Mouse (Mus musculus) urinary bladder, postnatal 25 days (tissue): ENCODE measurements around the gene Tubg2.
A peak's percentile ranks its signal among the peaks of the same experiment; 100 is the strongest.

Source experiments
- DNase-seq: peaks from one replicate; pipeline ENCODE4 v3.0.0; 2022; ENCODE audit warnings: low spot score

Gene Tubg2

DNA sequence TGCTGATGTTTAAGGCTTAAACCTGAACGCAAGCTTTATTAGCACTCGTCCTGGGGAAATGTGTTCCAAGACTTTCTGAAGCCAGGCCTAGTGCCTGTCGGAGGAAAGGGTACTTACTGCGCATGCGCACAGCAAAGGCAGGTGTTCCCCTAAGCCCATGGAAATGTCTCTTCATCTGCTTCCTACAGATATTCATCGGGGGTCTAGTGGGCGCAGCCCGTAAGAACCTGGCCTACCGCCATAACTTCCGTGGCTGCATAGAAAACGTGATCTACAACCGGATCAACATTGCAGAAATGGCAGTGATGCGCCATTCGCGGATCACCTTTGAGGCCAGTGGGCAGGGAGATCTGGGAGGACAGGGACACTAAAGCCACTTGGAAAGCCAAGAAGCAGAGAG, 23.6 kb downstream of the Tubg2 start:
- DNase-seq, result no peak

DNA sequence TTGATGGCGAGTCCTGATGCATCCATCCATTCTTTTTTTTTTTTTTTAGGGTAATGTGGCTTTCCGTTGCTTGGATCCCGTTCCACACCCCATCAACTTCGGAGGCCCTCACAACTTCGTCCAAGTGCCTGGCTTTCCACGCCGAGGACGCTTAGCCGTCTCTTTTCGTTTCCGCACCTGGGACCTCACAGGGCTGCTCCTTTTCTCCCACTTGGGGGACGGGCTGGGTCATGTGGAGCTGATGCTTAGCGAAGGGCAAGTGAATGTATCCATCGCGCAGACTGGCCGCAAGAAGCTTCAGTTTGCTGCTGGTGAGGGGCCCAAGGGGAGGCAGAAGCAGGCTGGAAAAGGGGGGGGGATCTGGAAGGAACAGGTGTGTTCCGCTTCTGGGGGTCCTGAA, 24.6 kb downstream of the Tubg2 start:
- no peak for DNase-seq

DNA sequence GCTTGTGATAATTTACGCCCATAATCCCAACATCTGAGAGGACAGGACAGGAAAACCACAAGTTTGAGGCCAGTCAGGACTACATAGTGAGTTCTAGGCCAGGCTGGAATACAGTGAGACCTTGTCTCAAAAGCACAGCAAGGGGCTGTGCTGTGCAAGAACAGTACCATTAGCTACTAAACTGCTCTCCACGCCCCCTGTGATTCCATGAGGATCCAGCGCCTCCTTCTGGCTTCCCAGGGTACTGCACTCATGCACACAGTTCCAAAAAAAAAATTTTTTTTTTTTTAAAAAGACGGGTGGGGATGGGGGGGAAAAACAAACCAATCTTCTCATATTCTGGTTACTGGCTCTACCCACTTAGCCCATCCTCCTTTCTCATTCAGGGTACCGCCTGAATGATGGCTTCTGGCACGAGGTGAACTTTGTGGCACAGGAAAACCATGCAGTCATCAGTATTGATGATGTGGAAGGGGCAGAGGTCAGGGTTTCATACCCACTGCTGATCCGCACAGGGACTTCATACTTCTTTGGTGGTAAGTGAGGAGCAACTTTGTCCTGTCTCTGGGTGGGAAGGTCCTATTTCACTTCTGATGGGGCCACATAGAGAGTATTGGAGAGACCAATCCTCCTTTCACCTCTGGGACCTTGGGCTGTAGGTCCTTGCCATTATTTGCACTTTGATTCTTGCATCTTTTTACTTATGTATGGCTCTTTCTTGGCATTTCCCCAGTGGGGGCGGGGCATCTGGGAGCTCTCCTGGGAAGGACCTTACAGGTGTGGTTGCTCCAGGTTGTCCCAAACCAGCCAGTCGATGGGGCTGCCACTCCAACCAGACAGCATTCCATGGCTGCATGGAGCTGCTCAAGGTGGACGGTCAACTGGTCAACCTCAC, 25.4 kb downstream of the Tubg2 start:
- DNase-seq, result peak; percentile 76

DNA sequence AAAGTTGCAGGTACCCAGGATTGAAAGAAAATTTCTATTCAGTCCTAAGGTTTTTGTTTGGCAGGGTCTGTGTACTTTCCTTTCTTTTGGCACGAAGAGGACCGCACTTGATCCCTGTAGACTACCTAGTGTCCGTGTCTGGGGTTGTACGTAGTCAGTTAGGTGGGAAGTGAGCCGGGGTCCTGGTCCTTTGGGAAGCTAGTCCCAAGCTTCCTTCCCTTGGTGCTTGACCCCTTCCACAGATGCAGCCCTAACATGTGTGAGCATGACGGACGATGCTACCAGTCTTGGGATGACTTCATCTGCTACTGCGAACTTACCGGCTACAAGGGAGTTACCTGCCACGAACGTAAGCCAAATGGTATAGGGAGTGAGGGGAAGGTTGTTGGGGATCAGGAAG, 26.3 kb downstream of the Tubg2 start:
- DNase-seq, result no peak

DNA sequence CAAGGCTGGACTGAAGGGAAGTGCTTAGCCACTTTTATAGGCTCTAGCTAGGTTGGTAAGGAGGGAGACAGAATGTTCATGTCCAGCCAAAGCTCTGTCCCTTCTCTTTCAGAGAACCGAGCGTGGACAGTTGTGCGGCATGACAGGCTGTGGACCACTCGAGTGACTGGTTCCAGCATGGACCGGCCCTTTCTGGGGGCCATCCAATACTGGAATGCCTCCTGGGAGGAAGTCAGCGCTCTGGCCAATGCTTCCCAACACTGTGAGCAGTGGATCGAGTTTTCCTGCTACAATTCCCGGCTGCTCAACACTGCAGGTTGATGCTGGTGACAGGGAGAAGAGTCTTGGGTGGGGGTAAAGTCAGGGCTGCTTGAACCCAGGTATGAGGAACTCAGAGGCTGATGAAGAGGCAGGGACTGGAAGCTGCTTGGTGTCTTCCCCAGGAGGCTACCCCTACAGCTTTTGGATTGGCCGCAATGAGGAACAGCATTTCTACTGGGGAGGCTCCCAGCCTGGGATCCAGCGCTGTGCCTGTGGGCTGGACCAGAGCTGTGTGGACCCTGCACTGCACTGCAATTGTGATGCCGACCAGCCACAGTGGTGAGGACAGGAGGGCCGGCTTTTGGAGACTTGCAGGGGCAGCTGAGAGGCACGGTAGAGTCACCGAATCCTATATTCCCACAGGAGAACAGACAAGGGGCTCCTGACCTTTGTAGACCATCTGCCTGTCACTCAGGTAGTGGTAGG, 27.2 kb downstream of the Tubg2 start:
- no peak for DNase-seq

DNA sequence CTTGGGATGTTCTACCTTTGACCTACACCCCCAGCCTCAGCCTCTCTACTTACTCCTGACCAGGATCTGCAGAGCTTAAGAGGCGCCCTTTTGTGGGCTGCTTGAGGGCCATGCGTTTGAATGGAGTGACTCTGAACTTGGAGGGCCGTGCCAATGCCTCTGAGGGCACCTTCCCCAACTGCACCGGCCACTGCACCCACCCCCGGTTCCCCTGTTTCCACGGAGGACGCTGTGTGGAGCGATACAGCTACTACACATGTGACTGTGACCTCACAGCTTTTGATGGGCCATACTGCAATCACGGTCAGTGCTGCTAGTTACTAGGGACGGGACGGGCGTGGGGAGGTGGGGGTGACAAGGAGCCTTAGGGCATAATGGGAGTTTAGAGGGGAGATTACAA, 29.3 kb downstream of the Tubg2 start:
- no peak for DNase-seq

DNA sequence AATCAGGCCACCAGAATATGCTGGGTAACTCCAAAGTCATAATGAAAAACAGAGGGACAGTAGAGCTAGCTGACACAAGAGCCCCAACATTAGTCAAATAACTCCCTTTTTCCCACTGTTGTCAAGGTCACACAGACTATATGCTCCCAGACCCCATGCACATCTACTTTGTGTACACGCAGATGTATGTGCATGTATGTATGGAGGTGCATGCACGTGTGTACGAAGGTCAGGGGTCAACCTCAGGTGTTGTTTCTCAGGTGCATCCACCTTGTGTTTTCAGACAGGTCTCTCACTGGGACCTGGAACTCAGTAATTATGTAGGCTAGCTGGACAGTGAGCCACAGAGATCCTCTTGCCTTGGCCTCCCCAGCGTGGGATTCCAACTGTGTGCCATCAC, 29.7 kb downstream of the Tubg2 start:
- DNase-seq, result no peak

DNA sequence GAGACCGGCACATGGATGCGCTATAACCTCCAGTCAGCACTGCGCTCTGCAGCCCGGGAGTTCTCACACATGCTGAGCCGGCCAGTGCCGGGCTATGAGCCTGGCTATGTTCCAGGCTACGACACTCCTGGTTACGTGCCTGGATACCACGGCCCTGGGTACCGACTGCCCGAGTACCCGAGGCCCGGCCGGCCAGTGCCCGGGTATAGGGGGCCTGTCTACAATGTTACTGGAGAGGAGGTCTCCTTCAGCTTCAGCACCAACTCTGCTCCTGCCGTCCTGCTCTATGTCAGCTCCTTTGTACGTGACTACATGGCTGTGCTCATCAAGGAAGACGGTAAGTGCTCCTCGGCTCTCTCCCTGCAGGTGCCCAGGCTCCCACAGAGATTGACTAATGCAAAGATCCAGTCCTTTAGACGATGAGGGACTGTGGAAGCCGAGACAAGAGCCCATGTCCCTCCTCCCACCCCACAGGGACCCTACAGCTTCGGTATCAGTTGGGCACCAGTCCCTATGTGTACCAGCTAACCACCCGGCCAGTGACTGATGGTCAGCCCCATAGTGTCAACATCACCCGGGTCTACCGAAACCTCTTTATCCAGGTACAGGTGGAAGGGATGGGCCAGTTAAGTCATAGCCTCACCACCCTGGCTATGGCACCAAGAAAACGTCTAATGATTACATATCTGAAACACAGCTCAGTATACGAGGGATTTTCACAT, 31.0 kb downstream of the Tubg2 start:
- DNase-seq, result no peak

DNA sequence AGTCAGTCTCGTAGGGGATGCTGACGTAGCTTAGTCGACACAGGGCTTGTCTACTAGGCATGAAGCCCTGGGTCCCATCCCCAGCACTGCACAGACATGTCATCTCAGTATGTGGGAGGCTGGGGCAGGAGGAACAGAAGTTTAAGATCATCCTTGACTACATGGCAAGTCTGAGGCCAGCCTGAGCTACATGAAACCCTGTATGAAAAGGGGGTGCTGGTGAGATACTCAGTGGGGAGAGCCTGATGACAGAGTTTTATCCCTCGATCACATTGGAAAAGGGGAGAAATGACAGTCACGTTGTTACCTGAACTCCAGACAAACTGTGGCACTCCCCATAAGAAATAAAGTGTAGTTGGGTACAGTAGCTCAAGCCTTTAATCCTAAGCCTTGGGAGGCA, 31.8 kb downstream of the Tubg2 start:
- no peak for DNase-seq

DNA sequence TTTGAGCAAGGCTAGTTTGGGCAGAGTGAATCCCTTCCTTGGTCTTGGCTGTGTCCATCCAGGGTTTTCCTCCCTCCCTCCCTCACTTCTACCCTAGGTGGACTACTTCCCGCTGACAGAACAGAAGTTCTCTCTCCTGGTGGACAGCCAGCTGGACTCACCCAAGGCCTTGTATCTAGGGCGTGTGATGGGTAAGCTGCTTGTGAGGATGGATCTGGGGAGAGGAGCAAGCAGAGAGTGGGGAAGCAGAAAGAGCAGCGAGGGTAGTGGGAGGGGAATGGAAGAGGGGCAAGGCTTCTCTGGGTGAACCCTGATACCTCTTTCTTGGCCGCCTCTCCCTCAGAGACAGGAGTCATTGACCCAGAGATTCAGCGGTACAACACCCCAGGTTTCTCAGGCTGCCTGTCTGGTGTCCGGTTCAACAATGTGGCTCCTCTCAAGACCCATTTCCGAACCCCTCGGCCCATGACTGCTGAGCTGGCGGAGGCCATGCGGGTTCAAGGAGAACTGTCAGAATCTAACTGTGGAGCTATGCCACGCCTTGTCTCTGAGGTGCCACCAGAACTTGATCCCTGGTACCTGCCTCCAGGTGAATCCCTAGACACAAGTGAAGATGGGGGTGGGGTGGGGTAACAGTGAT, 32.6 kb downstream of the Tubg2 start:
- no peak for DNase-seq

DNA sequence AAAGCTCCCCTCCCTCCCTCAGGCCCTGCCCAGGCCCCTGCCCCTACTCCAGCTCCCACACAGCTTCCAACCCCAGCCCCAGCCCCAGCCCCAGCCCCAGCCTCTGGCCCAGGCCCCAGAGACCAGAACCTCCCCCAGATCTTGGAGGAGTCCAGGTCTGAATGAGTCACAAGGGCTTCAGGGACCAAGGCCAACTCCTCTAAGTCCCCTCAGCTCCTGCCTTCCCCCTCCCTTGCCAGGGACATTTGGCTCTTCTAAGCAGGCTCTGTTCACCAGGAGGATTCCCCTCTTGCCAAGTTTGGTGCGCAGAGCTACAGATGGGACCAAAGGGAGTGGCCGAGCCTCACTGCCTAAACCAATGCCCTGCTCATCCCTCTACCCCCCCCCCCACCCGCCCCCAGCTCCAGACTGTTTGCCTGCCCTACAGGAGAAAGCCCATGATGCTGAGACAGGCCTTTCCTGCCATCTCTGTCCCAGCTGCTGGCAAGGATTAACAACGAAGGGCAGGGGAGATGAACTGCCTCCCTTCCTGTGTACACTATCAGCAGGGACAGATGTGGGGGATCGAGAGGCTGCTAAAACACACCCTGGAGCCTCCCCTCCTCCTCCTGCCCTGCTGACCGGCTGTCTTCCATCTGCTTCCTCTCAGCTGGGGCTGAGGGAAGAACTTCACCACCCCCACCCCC, 33.9 kb downstream of the Tubg2 start:
- no peak for DNase-seq

DNA sequence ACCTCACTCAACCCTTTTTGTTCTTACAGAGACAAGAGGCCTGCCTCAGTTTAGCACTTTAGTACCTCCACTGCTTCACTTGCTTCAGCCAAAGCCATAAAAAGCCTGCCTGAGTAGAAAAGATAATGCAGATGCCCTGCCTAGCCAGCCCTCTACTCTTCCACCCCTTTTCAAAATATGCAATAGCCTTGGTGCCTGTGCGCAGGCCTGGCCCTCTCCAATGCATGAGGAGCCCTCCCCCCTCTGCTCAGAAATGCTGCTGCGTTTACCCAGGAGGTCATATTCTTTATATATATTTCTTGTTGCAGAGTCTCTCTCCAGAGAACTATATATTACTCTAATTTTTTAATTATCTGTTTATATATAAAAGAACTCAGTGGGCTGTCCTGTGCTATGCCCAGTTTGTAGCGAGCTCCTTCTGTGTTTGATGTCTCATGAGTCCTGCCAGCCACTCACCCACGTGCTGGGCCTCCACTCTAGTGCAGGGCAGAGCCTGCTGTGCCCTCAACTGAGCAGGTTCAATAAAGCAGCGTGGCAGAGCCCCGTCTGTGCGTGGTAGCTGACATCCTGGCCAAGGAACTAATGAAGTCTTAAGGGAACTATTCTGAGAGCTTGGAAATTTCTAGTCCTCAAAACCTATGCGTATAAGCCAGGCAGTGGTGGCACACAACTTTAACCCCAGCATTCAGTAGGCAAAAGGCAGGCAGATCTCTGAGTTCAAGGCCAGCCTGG, 34.6 kb downstream of the Tubg2 start:
- no peak for DNase-seq

DNA sequence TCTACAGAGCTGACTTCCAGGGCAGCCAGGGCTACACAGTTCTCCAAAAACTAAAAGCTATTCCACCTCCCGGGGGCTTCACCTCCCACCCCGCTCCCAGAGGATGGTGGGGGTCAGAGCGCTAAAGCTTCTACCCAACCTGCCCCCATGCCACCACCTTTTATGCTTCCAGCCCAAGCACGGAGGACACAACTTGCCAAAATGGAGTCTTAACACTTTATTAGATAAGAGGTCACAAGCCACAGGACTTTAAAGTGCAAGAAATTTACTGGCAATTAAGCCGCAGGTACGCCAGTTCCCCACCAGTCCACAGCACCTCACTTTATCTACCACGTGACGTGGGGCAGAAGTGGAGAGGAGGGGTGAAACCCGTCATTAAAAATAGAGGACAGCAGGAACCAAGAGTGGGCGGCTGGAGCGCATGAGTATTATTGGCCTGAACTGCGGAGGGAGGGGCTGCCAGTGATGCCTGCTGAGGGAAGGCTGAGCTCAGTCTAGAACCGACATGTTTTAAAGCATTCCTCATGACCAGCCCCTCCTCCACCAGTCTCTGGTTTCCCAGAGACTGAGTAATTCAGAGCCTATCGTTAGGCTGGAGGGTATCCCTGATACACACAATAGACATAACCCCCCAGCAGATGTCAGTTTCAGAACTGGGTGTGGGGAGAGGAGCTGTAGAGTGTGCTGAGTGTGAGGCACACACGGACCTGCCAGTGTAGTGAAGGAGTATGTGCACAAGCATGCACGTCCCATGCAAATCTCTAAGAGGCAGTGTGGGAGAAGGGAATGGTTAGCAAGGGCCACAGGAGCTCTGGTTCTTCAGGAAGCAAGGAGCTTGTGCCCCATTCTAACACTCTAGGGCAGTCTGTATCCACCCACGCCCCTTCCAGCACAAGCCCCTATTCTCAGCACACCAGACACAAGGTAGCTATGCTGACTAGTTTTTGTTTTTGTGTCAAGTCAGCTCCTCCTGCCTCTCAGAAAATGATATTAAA, 35.5 kb downstream of the Tubg2 start:
- no peak for DNase-seq

DNA sequence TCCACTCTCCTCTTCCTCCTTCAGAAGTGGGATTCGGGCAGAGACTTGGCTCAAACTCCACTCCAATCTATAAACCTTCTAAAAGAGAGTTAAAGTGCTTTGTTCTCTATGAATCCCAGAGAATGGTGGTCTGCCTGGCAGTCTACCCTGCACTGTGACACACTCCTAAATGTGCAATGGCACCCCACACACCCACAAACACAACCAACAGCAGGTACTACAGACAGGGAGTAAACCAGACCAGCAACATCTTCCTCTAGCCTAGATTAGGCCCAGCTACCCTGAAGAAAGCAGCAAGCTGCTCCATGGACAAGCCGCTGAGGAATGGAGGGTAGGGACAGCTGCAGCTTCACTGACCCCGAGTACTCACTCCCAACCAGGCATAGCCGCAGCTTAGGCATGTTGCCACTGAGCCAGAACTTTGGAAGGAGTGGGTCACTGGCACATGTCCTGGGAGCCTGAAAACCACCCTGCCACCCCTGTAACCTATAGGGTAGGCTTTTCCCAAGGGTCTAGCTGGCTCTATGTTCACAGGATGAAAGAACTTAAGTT, 36.3 kb downstream of the Tubg2 start:
- no peak for DNase-seq

DNA sequence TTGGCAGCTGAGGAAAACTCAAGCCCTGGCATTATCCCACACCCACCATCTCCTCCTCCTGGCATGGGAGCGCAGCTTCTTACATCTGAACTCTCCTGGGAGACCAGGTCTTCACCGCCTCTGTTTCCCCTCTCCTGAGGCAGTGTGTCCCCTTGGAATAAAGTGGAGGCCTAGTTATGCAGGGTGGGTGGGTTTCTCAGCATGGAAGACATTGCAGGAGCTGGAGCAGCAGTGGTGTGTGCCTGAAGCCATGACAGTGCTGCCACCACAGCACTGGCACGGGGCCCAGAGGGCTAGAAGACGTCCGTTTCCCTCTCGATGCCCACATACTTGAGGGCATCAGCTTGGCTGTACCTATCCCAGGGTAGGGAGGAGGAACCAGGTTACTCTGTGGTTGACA, 36.9 kb downstream of the Tubg2 start:
- DNase-seq, result no peak

DNA sequence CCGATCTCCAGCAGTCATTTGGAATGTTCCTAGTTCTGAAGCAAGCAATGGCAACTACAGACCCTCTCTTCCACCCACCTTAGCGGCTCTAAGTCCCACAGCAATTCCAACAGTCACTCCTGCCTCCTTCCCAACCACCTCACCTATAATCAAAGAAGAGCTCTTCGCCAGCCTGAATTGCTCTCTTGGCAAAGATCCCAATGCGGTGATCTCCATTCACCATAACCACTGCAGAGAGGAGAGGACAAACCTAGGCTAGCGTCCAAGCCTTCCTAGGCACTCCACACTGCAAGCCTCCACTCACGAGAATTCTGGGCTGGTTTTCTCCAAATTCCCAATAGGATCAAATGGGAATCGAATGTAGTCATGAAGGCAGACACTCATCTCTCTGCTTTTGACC, 37.4 kb downstream of the Tubg2 start:
- no peak for DNase-seq

DNA sequence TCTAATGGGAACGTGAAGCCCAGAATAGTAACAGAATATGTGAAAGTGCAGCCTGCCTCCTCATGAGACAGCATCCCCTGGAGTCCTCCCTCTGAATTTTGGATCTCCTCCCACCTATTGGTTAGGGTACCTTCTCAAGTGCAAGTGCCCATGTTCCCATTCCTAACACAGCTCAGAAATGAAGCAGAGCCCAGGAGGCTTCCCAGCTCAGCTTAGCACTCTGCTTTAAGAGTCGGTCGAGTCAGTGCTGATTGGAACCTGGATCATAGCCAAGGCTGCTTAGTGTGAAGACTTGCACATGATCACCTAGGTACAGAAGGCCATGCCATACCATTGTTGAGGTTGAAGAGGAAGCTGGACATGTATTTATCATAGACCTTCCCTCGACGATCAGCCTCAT, 38.4 kb downstream of the Tubg2 start:
- DNase-seq, result no peak

DNA sequence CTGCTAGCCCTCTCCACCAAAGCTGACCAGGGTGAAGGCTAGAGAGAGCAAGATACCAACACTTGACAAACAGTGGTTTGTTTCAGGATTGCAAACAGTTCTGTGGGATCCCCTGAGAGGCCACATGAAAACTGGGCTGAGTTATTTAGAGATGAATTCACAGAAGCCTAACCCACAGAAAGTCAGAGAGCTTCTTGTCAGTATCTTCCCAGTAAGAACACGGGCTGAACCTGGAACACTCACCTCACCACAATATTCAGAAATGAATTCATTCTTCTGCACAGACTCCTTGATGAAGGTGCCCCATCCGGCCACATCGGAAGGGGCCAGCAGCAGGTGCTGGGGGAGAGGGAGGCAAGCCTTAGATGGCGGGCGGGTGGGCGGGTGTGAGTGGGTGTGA, 38.9 kb downstream of the Tubg2 start:
- DNase-seq, result no peak

DNA sequence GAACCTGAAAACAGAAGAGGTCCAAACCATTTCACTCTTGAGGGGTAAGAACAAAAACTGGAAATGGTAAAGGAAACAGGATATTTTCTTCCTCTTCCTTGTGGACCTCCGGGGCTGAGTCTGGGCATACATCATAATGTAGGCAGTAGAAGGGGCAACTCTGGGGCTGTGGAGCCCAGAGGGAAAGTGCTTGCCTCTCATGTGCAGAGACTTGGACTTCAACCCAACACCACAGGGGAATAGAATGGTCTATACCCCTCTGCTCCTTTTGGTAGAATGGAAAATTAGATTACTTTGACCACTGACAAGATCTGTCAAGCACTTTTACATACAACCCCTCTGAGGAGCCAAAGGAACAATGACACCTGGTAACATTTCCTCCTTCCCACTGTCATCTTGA, 39.4 kb downstream of the Tubg2 start:
- DNase-seq, result no peak

DNA sequence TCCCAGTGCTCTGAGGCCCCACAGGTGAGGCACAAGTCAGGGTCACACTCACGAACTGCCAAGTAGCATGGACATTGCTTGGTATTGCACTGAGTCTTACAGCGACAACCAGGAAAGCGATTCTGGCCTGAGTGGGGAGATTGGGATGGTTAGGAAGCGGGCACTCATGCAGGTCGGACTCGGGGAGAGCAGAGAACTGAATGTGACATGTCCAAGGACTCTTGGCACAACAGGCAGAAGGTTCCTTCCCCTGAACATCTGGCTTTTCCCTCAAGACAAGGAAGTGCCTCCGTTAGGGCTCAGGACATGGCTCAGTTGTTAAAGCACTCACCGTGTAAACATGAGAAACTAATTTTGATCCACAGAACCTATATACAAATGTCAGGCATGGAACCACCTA, 39.9 kb downstream of the Tubg2 start:
- no peak for DNase-seq
